Mouse (Mus musculus): ENCODE measurements around the gene Nom1. TPM values are rescaled to one million over a fixed set of nuclear protein-coding genes. Genes with fewer than 3 reads are reported as not detected.
A peak's percentile ranks its signal among the peaks of the same experiment; 100 is the strongest.

Nom1 gene
- polyA plus RNA-seq (2012; rRNA removed): 5.4 and 10.4 TPM in 2 replicates
- polyA plus RNA-seq (2014; fragmentation: Nextera tagmentation; extraction: Ambion mirVana): 12.5 and 13.9 TPM in 2 replicates

GRCm38 (mm10) chr5:29434228-29434871 is at the start of gene Nom1:
Gene Nom1 (plus strand): TSS chr5:29434664.
- H3K9me3 ChIP-seq (ENCODE audit: control insufficient read depth, low read length): no peaks in the 10 kb centered on the region
- H3K36me3 ChIP-seq (replicated peaks; ENCODE audit: control insufficient read depth, insufficient read depth, low read depth): peaks cover 9% of the 10 kb centered on the region
- peak; percentile 92 for ATAC-seq (ENCODE audit: insufficient read depth)
- TF ChIP-seq CTCF (IDR thresholded peaks at IDR 0.05; ENCODE audit: low read depth) (0 out of 2 replicates have a peak, but pooled peaks have one; percentile 3), EP300 (IDR thresholded peaks at IDR 0.05; ENCODE audit: low read depth) (no peak)
- peak within 1 kb of the TSS; percentile 81 to 90 for H3K4me3 ChIP-seq (ENCODE audit: insufficient read depth in 1 of 2, low read depth in 2 of 2, low read length in 2 of 2)
- no peak within 1 kb of the TSS for H3K27ac ChIP-seq
- peak within 1 kb of the TSS; percentile 81 for H3K9ac ChIP-seq (replicated peaks)
- WGBS (ENCODE audit: insufficient replicate concordance): 5% methylated on average over 29 of the region's 29 CpGs
- H3K4me2 ChIP-seq (ENCODE audit: low read depth): peak within 1 kb of the TSS; percentile 78
- H3K27me3 ChIP-seq (ENCODE audit: control insufficient read depth, insufficient read depth, low read length): no peaks in the 10 kb centered on the region
- peak; percentile 80 to 82 (median 82) for DNase-seq (ENCODE audit: low read depth in 3 of 3, low spot score in 3 of 3)
- H3K4me1 ChIP-seq (replicated peaks; ENCODE audit: control insufficient read depth in 2 of 2, insufficient read depth in 2 of 2, low read length in 1 of 2): peaks cover 9 to 19% of the 10 kb centered on the region in 2 experiments

- no peak for TF ChIP-seq CTCF (IDR thresholded peaks at IDR 0.05; ENCODE audit: low read depth)
- no peak for TF ChIP-seq EP300 (IDR thresholded peaks at IDR 0.05; ENCODE audit: low read depth)
- H3K9me3 ChIP-seq (ENCODE audit: control insufficient read depth, low read length): no peaks in the 10 kb centered on the region
- H3K9ac ChIP-seq (replicated peaks): no peak overlapping the region
- no peaks in the 10 kb centered on the region for H3K27me3 ChIP-seq (ENCODE audit: control insufficient read depth, insufficient read depth, low read length)
- H3K4me1 ChIP-seq (replicated peaks; ENCODE audit: control insufficient read depth in 2 of 2, insufficient read depth in 2 of 2, low read length in 1 of 2): no peaks in the 10 kb centered on the region
- DNase-seq (ENCODE audit: low read depth in 3 of 3, low spot score in 3 of 3) (no peak), ATAC-seq (ENCODE audit: insufficient read depth) (no peak)
- H3K27ac ChIP-seq: no peak overlapping the region
- H3K36me3 ChIP-seq (replicated peaks; ENCODE audit: control insufficient read depth, insufficient read depth, low read depth): no peaks in the 10 kb centered on the region
- H3K4me2 ChIP-seq (ENCODE audit: low read depth): no peak overlapping the region
- 47% methylated on average over 1 of the region's 1 CpGs for WGBS (ENCODE audit: insufficient replicate concordance)
- H3K4me3 ChIP-seq (ENCODE audit: insufficient read depth in 1 of 2, low read depth in 2 of 2, low read length in 2 of 2): no peak overlapping the region
Observed at GRCm38 (mm10) chr5:29387591-29387990, 46.9 kb upstream of the Nom1 start.

GRCm38 (mm10) chr5:29388181-29388943 is 46.1 kb upstream of the Nom1 start:
- H3K4me1 ChIP-seq (replicated peaks; ENCODE audit: control insufficient read depth in 2 of 2, insufficient read depth in 2 of 2, low read length in 1 of 2): no peaks in the 10 kb centered on the region
- H3K9me3 ChIP-seq (ENCODE audit: control insufficient read depth, low read length): no peaks in the 10 kb centered on the region
- TF ChIP-seq EP300 (IDR thresholded peaks at IDR 0.05; ENCODE audit: low read depth) (no peak), CTCF (IDR thresholded peaks at IDR 0.05; ENCODE audit: low read depth) (no peak)
- 22% methylated on average over 7 of the region's 7 CpGs for WGBS (ENCODE audit: insufficient replicate concordance)
- DNase-seq (ENCODE audit: low read depth in 3 of 3, low spot score in 3 of 3) (no peak), ATAC-seq (ENCODE audit: insufficient read depth) (no peak)
- H3K27ac ChIP-seq: no peak overlapping the region
- H3K4me3 ChIP-seq (ENCODE audit: insufficient read depth in 1 of 2, low read depth in 2 of 2, low read length in 2 of 2): no peak overlapping the region
- H3K4me2 ChIP-seq (ENCODE audit: low read depth): no peak overlapping the region
- H3K36me3 ChIP-seq (replicated peaks; ENCODE audit: control insufficient read depth, insufficient read depth, low read depth): no peaks in the 10 kb centered on the region
- H3K9ac ChIP-seq (replicated peaks): no peak overlapping the region
- no peaks in the 10 kb centered on the region for H3K27me3 ChIP-seq (ENCODE audit: control insufficient read depth, insufficient read depth, low read length)

- H3K27ac ChIP-seq: no peak overlapping the region
- ATAC-seq (ENCODE audit: insufficient read depth) (no peak), DNase-seq (ENCODE audit: low read depth in 3 of 3, low spot score in 3 of 3) (peak in 2 of 3 experiments; percentile 36 to 46)
- H3K9ac ChIP-seq (replicated peaks): no peak overlapping the region
- no peaks in the 10 kb centered on the region for H3K9me3 ChIP-seq (ENCODE audit: control insufficient read depth, low read length)
- TF ChIP-seq EP300 (IDR thresholded peaks at IDR 0.05; ENCODE audit: low read depth): no peak
- peak; percentile 95 for TF ChIP-seq CTCF (IDR thresholded peaks at IDR 0.05; ENCODE audit: low read depth)
- H3K27me3 ChIP-seq (ENCODE audit: control insufficient read depth, insufficient read depth, low read length): no peaks in the 10 kb centered on the region
- H3K4me1 ChIP-seq (replicated peaks; ENCODE audit: control insufficient read depth in 2 of 2, insufficient read depth in 2 of 2, low read length in 1 of 2): no peaks in the 10 kb centered on the region
- WGBS (ENCODE audit: insufficient replicate concordance): 15% methylated on average over 15 of the region's 15 CpGs
- no peak overlapping the region for H3K4me3 ChIP-seq (ENCODE audit: insufficient read depth in 1 of 2, low read depth in 2 of 2, low read length in 2 of 2)
- H3K36me3 ChIP-seq (replicated peaks; ENCODE audit: control insufficient read depth, insufficient read depth, low read depth): no peaks in the 10 kb centered on the region
- no peak overlapping the region for H3K4me2 ChIP-seq (ENCODE audit: low read depth)
Observed at GRCm38 (mm10) chr5:29388944-29389765, 45.3 kb upstream of the Nom1 start.
